Mouse (Mus musculus) CH12.LX (cell line): ENCODE results near the gene Kmt5c.

Source experiments
- BHLHE40 ChIP-seq: IDR thresholded peaks from 2 replicates; pipeline ENCODE4 v1.6.1; 2011; ENCODE audit warnings: mild to moderate bottlenecking, low read depth, low read length, improper control_type of control experiment
- CHD2 ChIP-seq: IDR thresholded peaks from 2 replicates; pipeline ENCODE4 v1.6.1; 2011; ENCODE audit warnings: low read length, improper control_type of control experiment
- CTCF ChIP-seq, 2 experiments: IDR thresholded peaks in 1 of 2; conservative IDR thresholded peaks in 1 of 2; 2 replicates each; pipeline ENCODE4 v1.5.1; 2011 to 2012; ENCODE audit warnings: low read depth in 2 of 2, low read length in 2 of 2, improper control_type of control experiment in 1 of 2, inconsistent platforms in 1 of 2, mild to moderate bottlenecking in 1 of 2, moderate library complexity in 1 of 2
- EP300 ChIP-seq: IDR thresholded peaks from 2 replicates; pipeline ENCODE4 v1.6.1; 2011; ENCODE audit warnings: low read length, improper control_type of control experiment
- GABPA ChIP-seq: IDR thresholded peaks from 2 replicates; pipeline ENCODE4 v1.6.1; 2012; ENCODE audit warnings: low read depth, low read length, improper control_type of control experiment, inconsistent platforms; ENCODE audit not compliant: insufficient replicate concordance
- KAT2A ChIP-seq: IDR thresholded peaks from 2 replicates; pipeline ENCODE4 v1.6.1; 2012; ENCODE audit warnings: low read length, improper control_type of control experiment, inconsistent platforms; ENCODE audit not compliant: insufficient replicate concordance
- MAX ChIP-seq: IDR thresholded peaks from 2 replicates; pipeline ENCODE4 v1.6.1; 2011; ENCODE audit warnings: low read length, improper control_type of control experiment
- POLR2A ChIP-seq: IDR thresholded peaks from 2 replicates; pipeline ENCODE4 v1.6.1; 2011; ENCODE audit warnings: low read depth, mild to moderate bottlenecking, improper control_type of control experiment, low read length
- TCF12 ChIP-seq: IDR thresholded peaks from 2 replicates; pipeline ENCODE4 v1.6.1; 2014; ENCODE audit warnings: low read depth, mild to moderate bottlenecking, inconsistent platforms, low read length, improper control_type of control experiment

- TF ChIP-seq GABPA (no peak), CHD2 (no peak), CTCF (conservative IDR thresholded peaks at IDR 0.05 in 1 of 2, IDR thresholded peaks at IDR 0.05 in 1 of 2; ENCODE audit: low read depth in 2 of 2, low read length in 2 of 2) (no peak), POLR2A (no peak), EP300 (no peak), BHLHE40 (no peak), KAT2A (no peak), TCF12 (no peak), MAX (no peak)
Observed at GRCm38 (mm10) chr7:4782130-4782529, 42.2 kb downstream of the Kmt5c start.
